Mouse (Mus musculus): ENCODE measurements around the gene Mthfd2l. TPM values are rescaled to one million over a fixed set of nuclear protein-coding genes. Genes with fewer than 3 reads are reported as not detected.

The Mthfd2l gene
- total RNA-seq, 1 experiment from 2014 or later: 18.7 TPM

DNA sequence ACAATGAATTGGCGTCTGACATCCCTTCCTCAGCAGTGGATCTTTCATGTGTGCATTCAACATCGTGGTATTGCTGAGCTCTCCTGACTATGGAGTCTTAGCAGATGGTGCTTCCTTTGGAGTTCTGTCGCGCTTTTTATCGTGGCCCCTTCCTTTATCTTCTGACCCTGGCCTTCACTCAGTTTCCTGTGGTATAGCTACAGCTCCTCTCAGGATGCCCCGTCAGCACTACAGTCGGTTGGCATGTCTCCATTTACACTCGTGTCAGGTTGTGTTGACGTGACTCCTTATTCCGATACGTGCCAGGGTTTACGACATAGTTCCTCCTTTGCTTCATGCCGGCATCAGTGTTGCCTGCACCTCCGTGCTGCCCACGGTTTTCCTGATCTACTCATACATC lies 18.6 kb downstream of the Mthfd2l start:
- no peak for DNase-seq

DNA sequence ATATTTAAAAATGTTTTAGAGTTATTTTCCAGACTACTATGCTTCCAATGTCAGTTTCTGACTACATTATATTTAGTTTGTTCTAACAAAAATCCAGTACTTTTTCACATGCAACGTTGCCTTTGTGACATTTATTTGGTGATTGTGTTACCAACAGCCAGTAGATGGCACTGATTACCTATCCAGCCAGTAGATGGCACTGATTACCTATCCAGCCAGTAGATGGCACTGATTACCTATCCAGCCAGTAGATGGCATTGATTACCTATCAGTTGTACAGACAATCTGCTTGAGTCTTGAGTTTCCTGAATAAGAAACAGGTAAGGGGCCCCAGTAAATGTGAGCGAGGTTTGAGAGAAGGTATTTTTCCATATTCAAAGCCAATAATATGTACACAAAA lies 20.6 kb downstream of the Mthfd2l start:
- DNase-seq: no peak

DNA sequence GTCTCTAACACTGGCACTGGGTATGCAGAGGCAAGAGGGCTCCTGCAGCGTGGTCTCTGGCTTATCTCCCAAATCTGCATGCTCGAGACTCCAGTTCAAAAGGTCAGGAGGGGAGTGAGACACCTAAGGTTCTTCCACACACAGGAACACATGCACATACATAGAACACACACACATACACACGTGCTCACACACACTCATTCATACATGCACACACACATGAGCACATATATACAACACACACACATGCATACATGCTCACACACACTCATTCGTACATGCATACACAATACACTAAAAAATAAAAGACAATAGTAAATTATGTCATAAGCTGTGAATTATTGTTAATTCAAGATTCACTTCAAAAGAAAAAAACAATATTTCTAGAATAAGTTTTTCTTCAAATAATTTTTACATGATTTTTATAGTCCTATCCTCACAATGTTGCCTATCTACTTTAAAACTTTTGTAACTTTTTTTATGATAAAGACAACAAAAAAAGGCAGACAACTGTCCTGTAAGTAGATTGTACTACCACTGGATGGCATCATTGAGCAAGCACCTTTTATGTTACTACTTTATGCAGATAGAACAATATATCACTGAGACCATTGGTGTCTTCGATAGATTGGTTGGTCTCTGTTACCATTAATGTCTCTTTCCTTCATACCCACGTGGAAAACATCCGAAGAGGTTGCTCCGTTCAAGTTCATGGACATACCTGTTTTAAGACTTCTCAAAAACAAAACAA lies 22.0 kb downstream of the Mthfd2l start:
- no peak for DNase-seq

DNA sequence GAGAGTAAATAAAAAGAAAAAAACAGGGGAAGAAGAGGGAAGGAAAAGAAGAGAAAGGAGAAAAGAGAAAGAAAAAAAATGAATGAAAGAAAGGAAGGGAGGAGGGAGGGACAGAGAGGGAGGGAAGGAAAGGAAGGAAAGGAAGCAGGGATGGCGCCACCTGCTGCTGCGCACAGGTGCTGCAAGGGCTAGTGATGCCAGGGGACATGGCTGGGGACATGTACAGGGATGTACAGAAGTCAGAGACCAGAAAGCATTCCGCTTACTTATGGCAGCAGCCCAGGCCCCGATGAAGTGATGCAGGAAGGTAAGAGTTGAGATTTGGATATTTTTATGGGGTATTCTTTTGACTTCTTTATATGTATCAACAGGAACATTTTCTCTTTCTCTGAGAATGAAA lies 33.4 kb downstream of the Mthfd2l start:
- peak; percentile 30 for DNase-seq

DNA sequence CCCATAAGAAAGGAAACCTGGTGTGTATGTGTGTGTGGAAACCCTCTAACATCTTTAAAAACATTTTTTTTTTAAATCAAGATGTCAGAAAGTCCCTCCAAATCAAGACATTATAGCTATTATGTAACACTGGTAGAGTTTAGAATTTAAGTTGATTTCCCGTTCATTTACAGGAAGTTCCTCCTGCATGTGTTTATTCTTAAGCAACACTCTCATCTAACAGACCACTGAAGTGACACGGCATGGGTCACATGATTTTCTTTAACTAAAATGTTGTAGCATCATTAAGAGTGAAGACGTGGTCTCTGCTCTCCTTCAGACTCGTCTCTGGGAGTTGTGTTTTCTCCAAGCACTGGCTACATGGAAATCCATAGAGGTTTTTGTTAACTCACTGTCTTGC lies 33.8 kb downstream of the Mthfd2l start:
- DNase-seq: no peak

DNA sequence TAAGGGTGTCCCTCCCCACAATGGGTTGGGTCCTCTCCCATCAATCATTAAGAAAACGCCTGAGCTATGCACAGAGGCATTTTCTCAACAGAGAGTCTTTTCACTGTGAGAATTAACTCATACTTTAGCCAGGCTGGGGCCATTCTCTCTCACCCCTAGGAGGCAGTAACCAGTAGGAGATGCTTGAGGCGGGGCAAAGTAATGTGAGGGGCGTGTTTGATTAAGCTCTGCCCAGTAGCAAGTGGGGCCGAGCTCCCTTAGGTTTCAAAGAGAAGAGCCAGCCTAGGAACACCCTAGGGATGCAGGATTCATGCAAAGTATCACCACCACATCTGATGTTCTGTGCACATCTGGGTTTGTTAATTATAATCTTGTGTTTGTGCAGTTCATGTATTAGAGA lies 34.5 kb downstream of the Mthfd2l start:
- DNase-seq: no peak

DNA sequence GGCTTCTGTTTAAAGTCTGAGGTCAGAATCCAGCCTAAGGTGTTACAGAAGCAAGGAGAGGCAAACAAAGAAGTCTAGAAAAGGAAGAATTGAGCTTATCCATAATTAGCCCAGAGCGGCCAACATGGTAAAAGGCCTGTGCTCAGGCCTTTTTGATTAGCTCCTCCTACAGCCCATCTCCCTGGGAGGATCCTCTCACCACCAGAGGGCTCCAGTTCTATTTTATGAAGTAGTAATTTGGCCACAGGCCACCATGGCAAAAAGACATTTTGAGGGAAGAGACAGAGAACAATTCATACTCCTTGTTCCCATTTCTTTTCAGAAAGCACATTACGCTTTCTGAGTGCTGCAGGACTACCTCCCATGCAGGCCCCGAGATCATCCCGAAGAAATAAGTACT lies 46.3 kb downstream of the Mthfd2l start:
- peak; percentile 65 for DNase-seq

DNA sequence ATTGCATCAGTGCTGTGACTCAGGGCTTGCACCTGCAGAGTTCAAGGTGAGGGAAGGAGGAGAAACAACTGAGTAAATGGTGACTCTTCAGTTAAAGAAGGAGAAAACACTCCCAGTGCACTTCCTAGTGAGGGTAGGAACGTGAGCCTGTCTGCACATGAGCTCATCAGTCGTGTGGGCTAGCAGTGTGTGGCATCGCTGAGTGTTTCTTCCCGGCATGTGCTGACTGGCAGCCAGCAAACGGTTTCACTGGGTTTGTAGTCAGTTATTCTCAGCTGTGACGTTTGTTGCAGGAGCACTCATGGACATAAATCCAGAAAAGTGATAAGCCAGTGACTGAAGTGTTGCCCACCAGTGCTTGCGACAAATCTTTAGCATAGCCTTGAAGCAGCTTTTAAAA lies 49.4 kb downstream of the Mthfd2l start:
- DNase-seq: no peak

DNA sequence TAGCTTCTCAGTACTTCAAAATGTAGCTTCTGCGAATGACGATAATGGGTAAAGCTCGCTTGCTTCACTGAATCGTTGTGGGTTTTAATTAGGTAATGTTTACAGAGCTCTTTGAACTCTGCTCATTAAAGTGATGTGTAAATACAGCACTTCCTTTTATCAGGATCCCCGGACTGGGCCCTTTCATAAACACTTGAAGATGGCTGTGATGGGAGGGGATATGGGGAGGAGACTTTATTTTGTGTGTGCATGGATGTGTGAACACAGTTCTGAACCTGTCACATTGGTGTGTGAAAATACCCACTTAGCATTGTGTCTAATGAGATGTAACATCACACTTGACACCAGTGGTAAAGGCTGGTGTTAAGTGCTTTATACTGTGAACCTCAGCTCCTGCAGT lies 56.7 kb downstream of the Mthfd2l start:
- no peak for DNase-seq

DNA sequence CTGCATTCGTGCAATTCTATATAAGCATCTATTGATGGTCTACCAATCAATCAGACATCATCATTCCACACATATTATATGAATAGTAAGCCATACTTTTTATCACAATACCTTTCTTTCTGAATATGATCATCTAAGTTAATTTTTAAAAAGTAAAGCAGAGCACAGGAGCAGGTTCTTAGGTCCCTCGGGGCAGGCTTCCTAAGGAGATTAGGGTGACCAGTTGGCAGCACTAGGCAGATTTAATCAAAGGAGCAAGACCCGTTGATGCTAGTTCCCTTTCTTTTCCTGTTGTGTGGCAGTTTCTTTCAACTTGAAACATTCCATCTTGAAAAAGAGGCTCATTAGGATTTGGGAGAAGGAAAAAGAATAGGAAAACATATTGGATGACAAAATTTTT lies 57.2 kb downstream of the Mthfd2l start:
- no peak for DNase-seq

DNA sequence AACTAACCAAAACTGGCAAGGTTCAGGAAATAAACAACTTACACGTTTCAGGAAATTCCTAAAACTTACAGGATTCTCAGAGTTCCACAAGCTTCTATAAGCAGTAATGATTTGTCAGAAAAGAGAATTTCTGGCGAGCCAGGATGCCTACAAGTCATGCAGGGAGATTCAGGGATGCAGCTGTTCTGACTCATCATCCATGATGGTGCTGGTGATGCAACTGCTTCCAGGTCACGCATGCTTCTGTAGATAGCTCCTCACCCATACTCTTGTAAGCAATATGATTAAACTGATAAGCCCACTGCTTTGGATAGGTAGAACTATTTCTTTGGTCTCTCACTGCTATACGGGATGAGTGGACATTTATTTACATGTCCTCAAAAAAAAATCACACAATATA lies 57.7 kb downstream of the Mthfd2l start:
- DNase-seq: no peak

DNA sequence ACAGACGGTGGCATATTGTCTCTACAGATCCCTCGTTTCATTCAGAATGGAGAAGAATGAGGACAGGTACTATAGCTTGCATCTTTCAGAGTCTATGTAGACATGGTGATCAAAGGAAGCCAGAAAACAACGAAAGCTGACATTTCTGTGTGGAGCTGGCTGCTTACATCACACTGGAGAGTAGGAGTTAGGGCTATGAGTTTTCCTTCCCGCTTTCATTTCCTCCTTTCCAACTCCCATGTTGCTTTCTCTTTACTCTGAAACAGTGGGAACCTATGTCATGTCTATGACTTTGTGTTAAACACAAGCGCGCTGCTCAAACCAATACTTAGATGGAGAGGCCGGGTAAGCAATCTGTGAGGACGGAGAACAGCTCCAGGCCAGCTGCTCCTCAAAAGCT lies 69.0 kb downstream of the Mthfd2l start:
- DNase-seq: no peak

DNA sequence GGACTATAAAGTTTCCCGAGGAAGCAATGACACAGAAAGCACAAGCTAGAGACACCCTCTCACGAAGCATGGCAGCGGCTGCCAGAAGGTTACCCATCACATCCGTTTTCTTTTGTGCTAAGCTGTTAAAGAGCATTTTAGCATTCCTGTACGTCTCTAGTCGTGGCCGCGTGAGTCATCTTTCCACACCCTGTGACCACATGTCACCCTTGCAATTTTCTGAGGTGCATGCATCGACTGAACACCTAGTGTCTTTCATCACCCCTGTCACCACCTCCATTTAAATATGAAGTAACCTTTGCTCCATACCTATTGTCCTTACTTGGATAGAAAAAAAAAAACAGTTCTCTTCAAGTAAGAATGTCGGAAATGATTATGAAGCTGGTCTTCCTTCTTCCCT lies 84.3 kb downstream of the Mthfd2l start:
- DNase-seq: no peak

DNA sequence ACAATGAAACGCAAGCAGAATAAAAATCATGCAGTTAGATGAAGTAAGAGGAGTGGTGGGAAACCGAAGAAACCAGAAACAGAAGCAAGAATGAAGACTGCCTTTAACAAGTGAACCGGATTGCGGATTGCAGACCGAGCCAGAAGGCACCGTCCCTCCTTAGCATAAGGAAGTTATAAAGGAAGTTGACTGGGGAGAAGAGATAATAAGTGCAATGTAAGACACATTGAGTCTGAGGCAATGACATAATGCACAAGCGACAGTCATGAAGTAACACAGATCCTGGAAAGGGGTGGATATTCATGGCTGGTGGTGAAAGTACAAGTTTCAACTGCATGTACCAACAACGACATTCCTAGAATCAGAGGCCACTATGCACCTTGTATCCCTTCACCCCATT lies 92.2 kb downstream of the Mthfd2l start:
- no peak for DNase-seq

DNA sequence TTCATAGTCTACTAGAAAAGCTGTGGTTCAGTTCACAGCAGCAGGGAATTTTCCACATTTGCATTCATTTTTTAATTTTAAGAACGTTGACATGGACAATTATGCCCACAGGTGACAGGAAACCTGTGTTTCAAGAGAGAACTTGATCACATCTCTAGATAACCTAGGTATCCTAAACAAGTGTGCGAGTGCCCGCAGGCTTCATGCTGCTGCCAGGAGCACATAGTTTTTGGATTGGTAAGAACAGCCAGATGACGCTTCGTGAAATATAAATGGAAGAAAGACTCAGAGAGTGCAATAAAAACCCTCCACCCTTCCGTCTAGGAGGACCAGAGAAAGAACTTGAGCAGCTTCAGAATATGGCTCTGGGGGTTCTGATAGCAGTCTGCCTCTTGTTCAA lies 96.2 kb downstream of the Mthfd2l start, which contains the start of gene Epgn:
Gene Epgn, plus strand, starts transcription at position 301 of the 400 bp plus-strand sequence.
- DNase-seq: no peak

DNA sequence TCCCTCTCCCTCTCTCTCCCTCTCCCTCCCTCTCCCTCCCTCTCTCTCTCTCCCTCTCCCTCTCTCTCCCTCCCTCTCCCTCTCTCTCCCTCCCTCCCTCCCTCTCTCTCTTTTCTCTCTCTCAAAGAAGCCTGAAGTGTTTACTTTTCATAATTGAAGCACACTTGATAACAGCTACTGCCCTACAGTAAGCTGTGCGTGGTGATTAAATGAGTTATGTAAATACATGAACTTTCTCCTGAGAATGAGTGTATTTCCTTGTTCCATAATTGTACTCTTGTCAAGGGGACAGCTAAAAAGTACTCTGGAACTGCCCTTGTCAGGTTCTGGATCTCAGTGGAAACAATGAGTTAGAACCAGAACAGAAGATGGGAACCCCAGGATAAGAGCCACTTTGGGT lies 96.9 kb downstream of the Mthfd2l start:
- DNase-seq: no peak

DNA sequence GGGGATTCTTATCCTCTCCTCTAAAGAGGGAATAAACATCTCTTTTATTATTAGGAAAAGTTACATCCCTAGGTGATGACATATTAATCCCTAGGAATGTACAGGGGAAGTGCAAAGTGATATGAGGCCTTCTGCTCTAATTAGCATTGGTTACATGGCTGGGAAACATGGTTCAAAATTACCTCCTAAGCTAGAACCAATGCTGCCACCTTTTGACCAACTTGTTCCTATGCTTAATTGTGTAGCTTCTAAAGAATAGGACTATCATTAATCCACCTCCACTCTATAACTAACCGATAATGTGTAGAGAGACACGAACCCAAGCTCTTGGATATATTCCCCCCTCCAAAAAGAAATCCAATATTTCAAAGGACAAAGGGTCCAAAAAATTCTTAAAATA lies 99.7 kb downstream of the Mthfd2l start:
- no peak for DNase-seq

DNA sequence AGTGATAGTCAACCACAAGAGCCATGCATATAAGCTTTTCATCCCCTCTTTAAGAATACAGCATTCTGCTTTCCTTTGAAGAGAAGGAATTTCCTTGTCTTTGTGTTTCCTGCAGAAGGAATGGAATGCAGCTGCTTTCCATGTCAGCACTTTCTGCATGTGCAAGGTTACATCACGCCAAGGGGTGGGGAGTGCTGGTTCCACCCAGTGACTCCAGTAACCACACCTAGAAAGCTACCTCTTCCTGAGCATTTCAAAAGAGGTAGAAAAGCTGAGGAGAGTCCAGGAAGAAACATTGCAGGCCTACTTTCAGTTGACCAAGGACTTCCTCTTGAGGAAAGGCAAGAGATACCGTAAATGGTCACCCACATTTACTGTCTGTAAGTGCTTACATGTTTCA lies 104.4 kb downstream of the Mthfd2l start:
- DNase-seq: no peak

DNA sequence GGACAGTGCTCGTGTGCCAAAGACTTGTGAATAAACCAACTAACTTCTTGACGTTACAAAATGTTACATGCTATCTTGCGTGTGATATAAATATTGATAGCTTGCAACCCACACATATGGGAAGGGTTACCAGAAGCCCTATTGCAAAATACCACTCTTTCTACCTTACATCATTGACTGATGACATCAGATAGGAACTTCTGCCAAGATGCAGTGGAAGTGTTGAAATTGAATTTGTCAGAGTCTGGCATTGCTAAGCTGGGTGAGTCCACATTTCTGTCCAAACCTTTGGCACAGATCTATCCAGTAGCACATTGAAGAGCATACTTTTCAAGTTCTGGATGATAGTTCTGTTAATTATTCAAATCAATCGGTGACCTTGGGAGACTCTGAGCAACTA lies 105.7 kb downstream of the Mthfd2l start:
- no peak for DNase-seq

DNA sequence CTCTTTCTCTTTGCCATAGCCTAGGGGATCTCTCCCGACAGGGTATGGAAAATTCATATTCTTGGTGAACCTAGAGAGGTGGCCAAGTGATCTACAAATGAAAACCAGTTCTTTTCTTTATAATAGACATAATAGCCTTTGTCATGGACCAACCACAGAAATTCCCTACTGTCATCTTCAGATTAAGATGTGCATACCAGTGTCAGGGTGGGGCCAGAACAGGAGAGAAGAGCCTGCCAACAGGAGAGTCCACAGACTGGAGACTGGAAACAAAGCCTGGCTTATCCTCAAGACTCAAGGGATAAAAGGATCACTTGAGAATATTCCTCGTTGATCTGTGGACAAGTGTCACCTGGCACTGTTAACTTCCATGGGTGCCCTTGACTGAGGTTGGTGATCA lies 106.8 kb downstream of the Mthfd2l start:
- DNase-seq: no peak

DNA sequence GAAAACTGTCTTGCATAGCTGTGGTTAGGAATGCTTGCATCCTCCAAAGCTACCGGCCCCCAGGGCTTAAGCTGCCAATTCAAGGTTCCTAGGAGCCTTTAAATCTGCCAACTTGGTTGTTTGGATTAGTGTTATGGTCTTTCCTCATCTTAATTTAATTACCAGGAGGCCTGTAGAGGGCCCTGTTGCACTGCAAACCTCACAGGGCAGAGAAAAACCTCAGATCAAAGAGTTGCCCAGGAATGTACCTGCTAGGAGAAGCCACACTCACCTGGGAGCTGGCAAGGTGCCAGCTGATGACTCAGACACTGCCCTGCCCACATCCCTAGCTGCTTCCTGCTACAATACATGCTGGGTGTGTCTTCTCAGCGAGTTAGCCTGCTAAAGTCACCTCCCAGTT lies 107.6 kb downstream of the Mthfd2l start:
- DNase-seq: peak; percentile 4

DNA sequence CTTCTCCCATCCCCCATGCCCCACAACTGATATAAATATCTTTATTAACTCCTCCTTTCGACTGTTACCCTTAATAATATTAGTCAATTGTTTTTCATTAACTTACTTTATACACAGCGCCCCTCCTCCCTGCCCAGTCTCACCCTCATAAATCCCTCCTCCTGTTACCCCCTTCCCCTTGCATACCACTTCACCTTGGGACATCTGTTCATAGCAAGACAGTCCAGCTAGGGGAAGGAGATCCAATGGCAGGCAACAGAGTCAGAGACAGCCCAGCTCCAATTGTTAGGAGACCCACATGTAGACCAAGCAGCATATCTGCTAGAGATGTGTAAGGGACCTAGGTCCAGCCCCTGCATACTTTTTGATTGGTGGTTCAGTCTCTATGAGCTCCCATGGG lies 108.0 kb downstream of the Mthfd2l start:
- no peak for DNase-seq

DNA sequence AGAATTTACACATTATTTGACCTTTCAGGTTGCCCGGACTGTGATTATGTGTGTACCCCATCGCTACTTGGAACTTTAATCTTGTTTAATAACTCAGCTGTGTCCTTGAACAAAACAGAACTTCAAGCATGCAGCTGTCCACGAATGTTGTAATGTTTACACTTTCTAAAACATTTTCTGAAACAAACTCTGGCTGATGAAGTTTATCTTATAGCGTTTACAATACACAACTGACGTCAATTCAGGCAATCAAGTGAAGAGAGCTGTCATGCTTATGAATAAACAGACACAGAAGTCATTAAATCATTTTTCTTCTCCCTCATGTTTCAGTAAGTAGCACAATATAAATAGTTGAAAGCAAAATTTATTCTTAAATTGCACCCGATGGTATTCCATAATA lies 117.1 kb downstream of the Mthfd2l start:
- DNase-seq: no peak

DNA sequence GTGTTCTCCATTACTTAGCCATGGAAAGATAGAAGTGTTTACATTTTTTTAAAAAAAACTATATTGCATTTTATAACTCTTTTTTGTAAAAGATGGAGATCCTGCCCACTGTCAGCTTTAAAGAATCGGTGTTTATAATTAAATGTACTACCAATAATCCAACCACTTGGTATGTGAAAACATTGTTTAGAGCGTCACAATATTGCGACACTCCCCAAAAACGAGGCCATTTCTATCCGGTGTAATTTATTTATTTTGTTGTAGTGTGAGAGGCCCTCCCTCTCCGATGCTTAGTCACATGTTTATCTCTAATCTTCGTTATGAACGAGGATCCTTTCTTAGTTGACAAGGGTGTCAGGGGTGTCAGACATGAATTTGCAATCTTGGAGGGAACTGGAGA lies 117.5 kb downstream of the Mthfd2l start:
- DNase-seq: no peak

Data from adrenal gland, postnatal 25 days (tissue).